In the genomic region with DNA sequence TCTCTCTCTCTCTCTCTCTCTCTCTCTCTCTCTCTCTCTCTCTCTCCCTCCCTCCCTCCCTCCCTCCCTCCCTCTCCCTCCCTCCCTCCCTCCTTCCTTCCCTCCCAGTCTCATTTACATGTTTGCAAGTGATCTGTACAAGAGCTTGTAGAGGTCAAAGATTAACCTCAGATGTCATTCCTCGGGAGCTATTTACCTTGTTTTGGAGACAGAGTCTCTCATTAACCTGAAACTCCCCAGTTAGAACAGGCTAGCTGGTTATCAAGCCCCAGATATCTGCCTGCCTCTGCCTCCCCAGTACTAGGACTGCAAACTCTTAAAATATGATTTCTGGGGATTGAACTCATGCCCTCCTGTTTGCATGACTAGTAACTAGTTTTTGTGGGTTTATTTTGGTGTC, we compare ENCODE assay signal across 27 mouse cellular contexts.
"Had no signal": no experiment of that assay in that cellular context is flagged by ENCODE, and none has a peak within 500 bp of the region (broad histone marks: within the 10 kb centered on the region; RNA-seq: fewer than 3 reads in every experiment).

No protein-coding gene starts in this region.

- H3K4me1 ChIP-seq: hindbrain, embryonic 12.5 days; hindbrain, embryonic 13.5 days had no signal

- ATAC-seq: inflammation-experienced regulatory T-cells, adult 6 months; intestine, embryonic 15.5 days; intestine, embryonic 16.5 days; intestine, postnatal 0 days had no signal

- H3K36me3 ChIP-seq: heart, embryonic 10.5 days; heart, embryonic 12.5 days; heart, embryonic 13.5 days; heart, embryonic 15.5 days; hindbrain, embryonic 10.5 days; hindbrain, embryonic 12.5 days; hindbrain, embryonic 13.5 days; hindbrain, embryonic 15.5 days; intestine, embryonic 15.5 days; kidney, embryonic 15.5 days had no signal

- DNase-seq: heart, adult 2 months; heart, postnatal 10 days; heart, postnatal 14 days; heart, postnatal 36 days; heart, postnatal 4 days; kidney, adult 11 months; kidney, adult 18-20 months; layer of hippocampus, adult 9-11 months; layer of hippocampus, postnatal 36 days had no signal

- H3K27me3 ChIP-seq: heart, embryonic 15.5 days; hindbrain, embryonic 12.5 days; hindbrain, embryonic 13.5 days; hindbrain, embryonic 15.5 days; intestine, embryonic 15.5 days; kidney, embryonic 15.5 days had no signal

- H3K27ac ChIP-seq: heart, adult 2 months; heart, embryonic 10.5 days; heart, embryonic 13.5 days; heart, embryonic 15.5 days; hindbrain, embryonic 10.5 days; hindbrain, embryonic 12.5 days; hindbrain, embryonic 13.5 days; hindbrain, embryonic 14.5 days; hindbrain, embryonic 15.5 days; hindbrain, postnatal 0 days; intestine, embryonic 15.5 days; kidney, embryonic 15.5 days; kidney, postnatal 0 days; layer of hippocampus, adult 2 months; left cerebral cortex, adult 2 months had no signal

- H3K4me3 ChIP-seq: heart, adult 2 months; heart, embryonic 10.5 days; heart, embryonic 12.5 days; heart, embryonic 13.5 days; heart, embryonic 15.5 days; hindbrain, embryonic 10.5 days; hindbrain, embryonic 12.5 days; hindbrain, embryonic 13.5 days; hindbrain, embryonic 15.5 days; intestine, embryonic 15.5 days; kidney, embryonic 15.5 days; layer of hippocampus, adult 2 months; left cerebral cortex, adult 2 months had no signal
